Mouse (Mus musculus): ENCODE data around the gene Nek7.

GRCm38 (mm10) chr1:138564677-138565076 lies 55.3 kb downstream of the Nek7 start:
- TF ChIP-seq CTCF (IDR thresholded peaks at IDR 0.05) (no peak), POLR2A (IDR thresholded peaks at IDR 0.05; ENCODE audit: insufficient read depth, low read depth, low read length) (no peak), EP300 (IDR thresholded peaks at IDR 0.05; ENCODE audit: insufficient read depth, low read depth, low read length) (no peak)

All from heart, adult 2 months (tissue).